Mouse (Mus musculus) lung, adult 2 months (tissue): ENCODE measurements around the gene Ift172.

Experiments used
- CTCF ChIP-seq: fragments of 200-500 bp; IDR thresholded peaks from 2 replicates; pipeline ENCODE4 v1.5.1; 2011; ENCODE audit warnings: mild to moderate bottlenecking, low read length, control low read depth; ENCODE audit not compliant: insufficient read depth
- POLR2A ChIP-seq: fragments of 200-500 bp; IDR thresholded peaks from 2 replicates; pipeline ENCODE4 v1.6.1; 2011; ENCODE audit warnings: low read depth, mild to moderate bottlenecking, control low read depth, low read length, borderline replicate concordance; ENCODE audit errors: extremely low read depth

DNA sequence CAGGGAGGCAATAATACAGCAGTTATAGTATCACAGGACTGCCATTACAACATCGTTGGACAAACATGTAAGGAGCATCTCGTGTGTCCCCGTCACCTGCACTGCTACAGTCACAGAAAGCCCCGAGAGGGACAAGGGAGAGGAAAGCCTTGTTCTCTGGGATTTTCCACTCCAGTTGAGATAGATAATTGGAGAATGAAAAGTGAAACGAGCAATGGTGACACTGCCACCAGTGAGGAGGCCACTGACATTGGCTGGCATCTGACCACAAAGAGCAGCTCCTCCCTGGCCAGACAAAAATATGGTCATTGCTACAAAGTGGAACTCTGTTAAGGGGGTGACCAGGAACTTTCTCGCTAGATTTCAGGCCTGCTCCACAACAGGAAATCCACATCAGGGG lies 23.2 kb downstream of the Ift172 start:
- TF ChIP-seq CTCF: no peak
- TF ChIP-seq POLR2A: no peak
